Mouse (Mus musculus) cerebellum, adult 9-10 months (tissue): Measurements from ENCODE around the gene Notch2.
"Not testable (repeated sequence)": the region's sequence is repeated elsewhere in the genome, so short reads cannot be mapped to it uniquely, and the experiment has no call there.

Experiments used
- DNase-seq: peaks from one replicate; pipeline ENCODE4 v3.0.0; 2022

Gene Notch2

GRCm38 (mm10) chr3:98106590-98107313, 93.4 kb downstream of the Notch2 start:
- DNase-seq, result peak; percentile 44

DNA sequence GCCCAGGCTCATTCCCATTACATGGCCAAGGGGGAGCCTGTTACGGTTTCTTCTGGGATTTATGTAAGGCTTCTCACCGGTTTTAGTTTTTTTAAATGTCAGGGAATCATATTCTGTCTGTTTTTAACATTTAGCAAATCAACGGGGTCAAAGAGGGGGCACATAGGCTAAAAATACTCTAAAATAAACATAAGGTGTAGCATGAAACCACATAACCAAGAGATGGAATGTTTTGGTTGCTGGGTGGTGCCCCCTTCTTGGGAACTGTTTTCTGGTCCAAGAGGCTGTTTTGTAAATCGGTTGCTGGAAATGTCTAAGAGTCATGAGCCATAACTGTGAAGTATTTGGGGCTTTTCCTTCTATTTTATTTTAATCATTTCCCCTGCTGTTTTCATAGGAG, 95.1 kb downstream of the Notch2 start:
- no peak for DNase-seq

DNA sequence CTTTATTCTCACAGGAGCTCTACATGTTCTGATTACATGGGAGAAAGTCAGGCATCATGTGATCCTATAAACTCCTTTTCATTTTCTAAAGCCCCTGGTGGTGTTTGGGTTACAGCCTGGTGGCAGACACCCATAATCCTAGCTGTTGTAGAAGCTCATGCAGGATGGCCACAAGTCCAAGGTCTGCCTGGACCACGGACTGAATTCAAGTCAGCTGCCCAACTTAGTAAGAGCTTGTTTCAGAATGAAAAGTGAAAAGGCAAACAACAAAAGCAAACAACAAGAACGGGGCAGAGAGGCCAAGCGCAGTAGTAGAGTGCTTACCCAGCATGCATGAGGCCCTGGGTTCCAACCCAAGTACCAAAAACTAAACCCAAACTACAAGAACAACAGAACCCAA, 95.5 kb downstream of the Notch2 start:
- DNase-seq, result no peak

DNA sequence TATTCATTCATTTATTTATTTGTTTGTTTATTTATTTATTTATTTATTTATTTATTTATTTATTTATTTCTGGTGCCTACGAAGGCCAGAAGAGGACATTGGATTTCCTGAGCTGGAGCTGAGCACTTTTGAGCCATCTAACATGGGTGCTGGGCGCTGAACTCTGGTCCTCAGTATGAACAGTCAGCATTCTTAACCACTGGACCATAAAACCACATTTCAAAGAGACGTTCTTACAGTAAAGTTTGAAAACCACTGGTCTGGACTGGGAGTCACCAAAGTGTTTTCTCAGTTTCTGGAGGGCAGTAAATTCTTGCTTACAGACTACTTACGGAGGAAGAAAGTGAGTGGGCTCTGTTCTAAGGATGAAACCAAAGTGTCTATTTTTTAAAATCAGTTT, 97.3 kb downstream of the Notch2 start:
- DNase-seq, result no peak

- no peak for DNase-seq
Measured at GRCm38 (mm10) chr3:98118252-98118651, 104.9 kb downstream of the Notch2 start.

GRCm38 (mm10) chr3:98119338-98119737, 106.0 kb downstream of the Notch2 start:
- DNase-seq, result no peak

- DNase-seq, result no peak
Measured at GRCm38 (mm10) chr3:98120884-98121283, 107.6 kb downstream of the Notch2 start.

DNA sequence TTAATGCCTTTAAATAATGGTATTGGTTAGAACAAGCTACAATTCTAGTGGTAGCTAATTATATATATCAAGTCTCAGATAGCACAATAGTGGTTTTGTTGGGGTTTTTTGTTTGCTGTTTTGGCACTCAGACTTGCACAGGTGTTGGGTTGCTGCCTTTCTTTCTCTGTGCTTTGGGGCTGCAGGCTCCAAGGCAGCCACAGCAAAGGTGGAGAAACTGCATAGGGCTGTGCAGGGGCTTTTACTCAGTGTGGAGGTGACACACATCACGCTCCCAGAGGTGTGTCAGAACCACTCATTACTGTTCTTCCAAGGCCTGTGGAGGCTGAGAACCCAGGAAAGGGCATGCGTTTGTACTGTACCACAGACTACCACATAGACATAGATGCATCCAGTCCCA, 114.4 kb downstream of the Notch2 start:
- DNase-seq, result no peak

DNA sequence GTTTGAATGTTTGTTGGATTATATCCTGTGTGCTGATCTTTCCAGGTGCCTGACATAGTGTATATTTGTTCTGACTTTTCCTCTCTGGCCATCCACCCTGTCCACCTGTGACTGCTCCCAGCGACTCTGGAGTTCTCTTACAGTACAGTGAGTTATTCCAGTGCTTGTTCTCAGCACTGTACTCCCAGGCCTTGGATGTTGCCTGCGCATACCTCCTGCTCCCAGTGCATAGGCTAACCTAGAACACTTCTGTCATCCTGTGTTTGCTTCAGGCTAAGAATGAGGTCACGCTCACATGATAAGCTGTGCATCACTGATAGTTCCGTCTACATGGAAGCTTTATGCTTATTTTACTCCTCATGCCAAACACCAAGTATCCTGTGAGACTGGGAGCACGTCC, 115.4 kb downstream of the Notch2 start:
- DNase-seq, result no peak

DNA sequence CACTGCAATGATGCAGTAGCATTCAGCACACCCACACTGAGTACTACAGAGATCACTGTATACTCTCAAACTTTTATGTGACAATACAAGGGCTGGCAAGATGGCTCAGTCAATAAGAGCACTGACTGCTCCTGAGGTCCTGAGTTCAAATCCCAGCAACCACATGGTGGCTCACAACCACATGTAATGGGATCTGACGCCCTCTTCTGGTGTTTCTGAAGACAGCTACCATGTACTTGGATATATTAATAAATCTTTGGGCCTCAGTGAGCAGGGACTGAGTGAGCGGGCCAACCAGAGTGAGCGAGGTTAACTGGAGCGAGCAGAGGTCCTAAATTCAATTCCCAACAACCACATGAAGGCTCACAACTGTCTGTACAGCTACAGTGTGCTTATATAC, 118.8 kb downstream of the Notch2 start:
- DNase-seq, result not testable (repeated sequence)

DNA sequence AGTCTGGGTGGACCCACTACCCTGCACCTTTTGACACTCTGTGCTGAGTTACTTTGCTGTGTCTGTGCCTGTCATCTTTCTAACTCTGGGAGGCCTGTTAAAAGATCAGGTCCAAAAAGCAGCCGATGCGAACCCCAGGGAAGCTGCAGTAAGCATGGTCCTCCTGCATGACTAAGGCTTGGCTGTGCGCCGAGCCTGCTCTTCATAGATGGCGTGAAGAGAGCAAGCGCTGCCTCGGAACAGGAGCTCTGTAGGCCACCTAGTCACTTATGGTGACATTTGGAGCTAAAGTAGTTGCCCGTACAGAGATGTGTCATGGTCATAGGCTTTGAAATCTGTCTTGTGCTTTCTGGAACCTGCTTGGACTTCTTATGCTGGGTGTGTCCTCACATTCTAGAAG, 119.3 kb downstream of the Notch2 start:
- DNase-seq, result no peak

DNA sequence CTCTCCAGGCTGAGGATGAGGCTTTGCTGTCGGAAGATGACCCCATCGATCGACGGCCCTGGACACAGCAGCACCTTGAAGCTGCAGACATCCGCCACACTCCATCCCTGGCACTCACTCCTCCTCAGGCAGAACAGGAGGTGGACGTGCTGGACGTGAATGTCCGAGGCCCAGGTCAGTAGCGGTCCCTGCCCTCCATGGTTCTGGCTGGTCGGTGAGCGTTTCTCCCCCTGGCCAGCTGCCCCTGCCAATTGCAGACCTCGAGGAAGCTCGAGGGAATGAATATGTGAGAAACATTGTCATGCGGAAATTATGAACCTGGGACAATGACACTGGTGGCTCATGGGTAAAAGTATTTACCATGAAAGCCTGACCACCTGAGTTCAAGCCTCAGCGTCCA, 128.1 kb downstream of the Notch2 start:
- DNase-seq, result no peak

GRCm38 (mm10) chr3:98142862-98143261, 129.5 kb downstream of the Notch2 start:
- no peak for DNase-seq

DNA sequence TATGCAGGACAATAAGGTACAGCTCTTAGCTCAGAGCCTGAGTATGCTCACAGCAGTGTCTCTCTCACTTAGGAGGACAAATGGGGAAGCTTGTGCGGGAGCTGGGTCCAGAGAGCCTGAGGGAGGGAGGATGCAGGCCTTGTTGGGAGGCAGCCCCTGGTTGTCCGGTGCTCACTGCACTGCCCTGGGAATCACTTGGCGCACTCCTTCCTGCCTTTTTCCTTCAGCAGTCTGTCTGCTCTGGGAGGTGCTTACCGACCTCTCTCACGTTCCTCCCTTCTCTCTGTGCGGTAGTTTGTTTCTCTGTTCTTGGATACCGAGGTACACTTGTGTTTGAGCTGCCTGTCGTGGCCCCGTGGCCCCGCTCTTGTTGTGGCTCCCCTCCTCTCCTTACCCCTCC, 131.9 kb downstream of the Notch2 start:
- DNase-seq, result no peak

DNA sequence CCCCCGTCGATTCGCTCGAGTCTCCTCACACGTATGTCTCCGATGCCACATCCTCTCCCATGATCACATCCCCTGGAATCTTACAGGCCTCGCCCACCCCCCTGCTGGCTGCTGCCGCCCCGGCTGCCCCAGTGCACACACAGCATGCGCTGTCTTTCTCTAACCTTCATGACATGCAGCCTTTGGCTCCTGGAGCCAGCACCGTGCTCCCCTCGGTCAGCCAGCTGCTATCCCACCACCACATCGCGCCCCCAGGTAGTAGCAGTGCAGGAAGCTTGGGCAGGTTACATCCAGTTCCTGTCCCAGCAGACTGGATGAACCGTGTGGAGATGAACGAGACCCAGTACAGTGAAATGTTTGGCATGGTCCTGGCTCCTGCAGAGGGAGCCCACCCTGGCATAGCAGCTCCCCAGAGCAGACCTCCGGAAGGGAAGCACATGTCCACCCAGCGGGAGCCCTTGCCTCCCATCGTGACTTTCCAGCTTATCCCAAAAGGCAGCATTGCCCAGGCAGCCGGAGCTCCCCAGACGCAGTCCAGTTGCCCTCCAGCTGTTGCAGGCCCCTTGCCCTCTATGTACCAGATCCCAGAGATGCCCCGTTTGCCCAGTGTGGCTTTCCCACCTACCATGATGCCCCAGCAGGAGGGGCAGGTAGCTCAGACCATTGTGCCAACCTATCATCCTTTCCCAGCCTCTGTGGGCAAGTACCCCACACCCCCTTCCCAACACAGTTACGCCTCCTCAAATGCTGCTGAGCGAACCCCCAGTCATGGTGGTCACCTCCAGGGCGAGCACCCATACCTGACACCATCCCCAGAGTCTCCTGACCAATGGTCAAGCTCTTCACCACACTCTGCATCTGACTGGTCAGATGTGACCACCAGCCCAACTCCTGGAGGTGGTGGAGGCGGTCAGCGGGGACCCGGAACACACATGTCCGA, 133.4 kb downstream of the Notch2 start:
- DNase-seq, result no peak

- no peak for DNase-seq
Measured at GRCm38 (mm10) chr3:98147706-98148105, 134.4 kb downstream of the Notch2 start.

DNA sequence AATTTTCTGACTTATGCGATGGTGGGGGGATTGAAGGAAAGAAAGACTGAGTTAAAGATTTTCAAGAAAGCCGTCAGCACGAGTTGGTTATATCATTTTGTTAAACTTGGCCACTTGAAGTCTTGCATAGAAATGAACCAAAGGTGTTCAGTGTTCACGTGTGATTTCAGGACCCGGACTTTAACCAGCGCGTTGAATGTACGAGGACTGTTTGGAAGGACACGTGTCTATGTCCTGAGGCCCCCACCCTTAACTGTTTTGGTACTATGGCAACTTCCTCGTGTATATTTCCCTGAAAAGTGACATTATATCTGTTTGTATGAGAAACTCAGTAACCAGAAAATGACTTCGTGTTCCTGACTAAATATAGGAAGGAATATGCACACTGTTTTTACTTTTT, 136.6 kb downstream of the Notch2 start:
- DNase-seq, result no peak

GRCm38 (mm10) chr3:98151016-98151415, 137.7 kb downstream of the Notch2 start:
- no peak for DNase-seq

GRCm38 (mm10) chr3:98153460-98153859, 140.1 kb downstream of the Notch2 start:
- no peak for DNase-seq

DNA sequence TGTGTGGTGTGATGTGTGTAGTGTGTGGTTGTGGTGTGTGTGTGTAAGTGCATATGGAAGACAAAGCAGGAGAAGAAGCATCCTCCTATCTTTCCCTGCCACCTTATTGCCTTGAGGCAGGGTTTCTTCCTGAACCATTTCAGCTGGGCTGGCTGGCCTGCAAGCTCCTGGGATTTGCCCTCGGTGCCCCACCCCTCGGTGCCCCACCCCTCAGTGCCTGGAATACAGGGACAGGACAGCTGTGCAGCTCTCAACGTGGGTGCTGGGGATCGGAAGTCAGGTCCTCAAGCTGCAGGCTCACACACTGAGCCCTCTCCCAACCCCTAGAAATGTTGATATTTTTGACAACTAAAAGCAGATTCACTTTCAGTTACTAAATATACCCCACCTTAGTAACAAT, 142.8 kb downstream of the Notch2 start:
- no peak for DNase-seq

GRCm38 (mm10) chr3:98157073-98157472, 143.7 kb downstream of the Notch2 start:
- DNase-seq, result no peak

DNA sequence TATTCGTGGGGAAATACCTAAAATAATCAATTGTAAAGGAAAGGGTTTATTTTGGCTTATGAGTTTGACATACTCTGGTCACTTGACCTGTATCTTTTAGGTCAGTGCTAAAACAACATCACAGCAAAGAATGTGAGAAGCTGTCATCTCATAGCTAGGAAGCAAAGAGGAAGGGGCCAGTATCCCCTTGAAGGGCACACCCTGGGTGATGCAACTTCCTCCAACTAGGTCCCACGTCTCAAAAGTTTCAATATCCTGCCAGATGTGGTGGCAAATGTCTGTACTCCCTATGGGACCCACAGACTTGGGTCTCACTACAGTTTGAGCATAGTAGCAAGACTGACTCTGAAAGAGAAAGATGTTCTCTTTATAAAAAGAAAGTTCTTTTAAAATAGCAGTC, 144.3 kb downstream of the Notch2 start:
- DNase-seq, result no peak

- DNase-seq, result no peak
Measured at GRCm38 (mm10) chr3:98158646-98159045, 145.3 kb downstream of the Notch2 start.

DNA sequence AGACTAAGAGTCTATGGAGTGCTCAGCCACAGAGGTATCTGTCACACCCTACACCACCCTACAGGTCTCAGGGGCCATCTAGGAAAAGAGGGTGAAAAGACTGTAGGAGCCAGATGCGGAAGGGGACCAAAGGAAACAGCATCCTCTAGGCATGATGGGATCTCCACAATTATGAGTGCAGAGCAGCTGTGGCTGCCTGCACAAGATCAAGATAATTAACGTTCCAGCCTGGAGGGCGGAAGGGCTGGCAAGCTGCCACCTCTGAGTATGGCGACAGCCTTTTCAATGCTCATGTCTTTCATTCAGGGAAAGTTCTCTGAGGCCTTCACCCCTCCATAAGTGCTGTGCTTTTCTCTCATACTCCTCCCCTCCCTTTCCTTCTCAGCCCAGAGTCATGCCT, 146.0 kb downstream of the Notch2 start:
- no peak for DNase-seq
